Comparison of ENCODE assay signal across 11 mouse cellular contexts in genomic region chr1:19206194-19206593, GRCm38 (mm10). TPM values are rescaled to one million over a fixed set of nuclear protein-coding genes. Genes with fewer than 3 reads are reported as not detected.
DNase-seq lines count a peak whose midpoint lies in the region; ATAC-seq lines count a peak whose summit lies in the region.
"Had no signal": no experiment of that assay in that cellular context is flagged by ENCODE, and none has a peak within 500 bp of the region (broad histone marks: within the 10 kb centered on the region; RNA-seq: fewer than 3 reads in every experiment).

No protein-coding gene starts in this region.

- peaks cover 56% of the 10 kb centered on the region for H3K27me3 ChIP-seq in intestine, embryonic 14.5 days (replicated peaks; ENCODE audit: control insufficient read depth, insufficient read depth, low read length)
- H3K27me3 ChIP-seq in intestine, embryonic 16.5 days (replicated peaks; ENCODE audit: control insufficient read depth, insufficient read depth, low read length), result peaks cover 26% of the 10 kb centered on the region
- H3K27me3 ChIP-seq in hindbrain, embryonic 10.5 days (ENCODE audit: insufficient read depth, poor library complexity, severe bottlenecking), result peaks cover 79% of the 10 kb centered on the region
- peaks cover 24% of the 10 kb centered on the region for H3K27me3 ChIP-seq in midbrain, embryonic 15.5 days (replicated peaks)

- H3K4me3 ChIP-seq in intestine, embryonic 14.5 days (ENCODE audit: low read depth, low read length), result peak overlapping the region; percentile 24; the same call in 1 of the 2 replicates
- H3K4me3 ChIP-seq in intestine, embryonic 16.5 days (ENCODE audit: low read length), result no peak overlapping the region
- peak overlapping the region; percentile 40 for H3K4me3 ChIP-seq in hindbrain, embryonic 10.5 days
- no peak overlapping the region for H3K4me3 ChIP-seq in midbrain, embryonic 15.5 days

- H3K4me1 ChIP-seq in intestine, embryonic 14.5 days (replicated peaks; ENCODE audit: control insufficient read depth, insufficient read depth, low read length), result no peaks in the 10 kb centered on the region
- H3K4me1 ChIP-seq in intestine, embryonic 16.5 days (ENCODE audit: control insufficient read depth, insufficient read depth, low read length), result peaks cover 4% of the 10 kb centered on the region; the same call in 1 of the 2 replicates
- H3K4me1 ChIP-seq in hindbrain, embryonic 10.5 days (replicated peaks), result peaks cover 7% of the 10 kb centered on the region; the same call in 1 of the 2 replicates
- 0 out of 2 replicates have a peak, but pooled peaks cover 2% of the 10 kb centered on the region for H3K4me1 ChIP-seq in midbrain, embryonic 15.5 days

- DNase-seq in intestine, embryonic 14.5 days (ENCODE audit: low spot score), result no peak
- DNase-seq in R1 (ENCODE audit: low read depth, low spot score), result peak; percentile 51
- no peak for DNase-seq in hindbrain, embryonic 10.5 days (ENCODE audit: low spot score)
- no peak for DNase-seq in cerebellum, adult 8-10 months
- no peak for DNase-seq in yolk sac, embryonic 10.5 days (ENCODE audit: low spot score)
- no peak for DNase-seq in thymus, postnatal 36 days

- peak overlapping the region; percentile 49 for H3K4me2 ChIP-seq in intestine, embryonic 14.5 days (ENCODE audit: low read length)
- no peak overlapping the region for H3K4me2 ChIP-seq in intestine, embryonic 16.5 days (ENCODE audit: low read depth, low read length)
- peak overlapping the region; percentile 54; the same call in 1 of the 2 replicates for H3K4me2 ChIP-seq in midbrain, embryonic 15.5 days

- H3K9ac ChIP-seq in intestine, embryonic 14.5 days (ENCODE audit: low read length), result no peak overlapping the region
- no peak overlapping the region for H3K9ac ChIP-seq in intestine, embryonic 16.5 days (ENCODE audit: low read depth, low read length)
- no peak overlapping the region for H3K9ac ChIP-seq in midbrain, embryonic 15.5 days
- H3K9ac ChIP-seq: liver, embryonic 14.5 days had no signal

- H3K27ac ChIP-seq in intestine, embryonic 14.5 days (ENCODE audit: low read depth), result no peak overlapping the region
- no peak overlapping the region for H3K27ac ChIP-seq in intestine, embryonic 16.5 days (ENCODE audit: low read length)
- no peak overlapping the region for H3K27ac ChIP-seq in hindbrain, embryonic 10.5 days
- H3K27ac ChIP-seq in midbrain, embryonic 15.5 days, result no peak overlapping the region
- H3K27ac ChIP-seq: liver, embryonic 14.5 days had no signal

- no peaks in the 10 kb centered on the region for H3K36me3 ChIP-seq in intestine, embryonic 14.5 days (ENCODE audit: control insufficient read depth, insufficient read depth, low read length)
- H3K36me3 ChIP-seq in intestine, embryonic 16.5 days (ENCODE audit: control insufficient read depth, insufficient read depth, low read length), result no peaks in the 10 kb centered on the region
- H3K36me3 ChIP-seq in hindbrain, embryonic 10.5 days, result no peaks in the 10 kb centered on the region
- no peaks in the 10 kb centered on the region for H3K36me3 ChIP-seq in midbrain, embryonic 15.5 days (replicated peaks)
- H3K36me3 ChIP-seq: G1E had no signal

- ATAC-seq in intestine, embryonic 14.5 days (replicated peaks; ENCODE audit: low FRiP score, low TSS enrichment, low read depth), result no peak
- ATAC-seq in intestine, embryonic 16.5 days, result no peak
- no peak; the same call in 1 of the 2 replicates for ATAC-seq in midbrain, embryonic 15.5 days (replicated peaks)

- H3K9me3 ChIP-seq in intestine, embryonic 14.5 days (ENCODE audit: control insufficient read depth, low read length), result no peaks in the 10 kb centered on the region
- H3K9me3 ChIP-seq in intestine, embryonic 16.5 days (ENCODE audit: control insufficient read depth, low read length), result no peaks in the 10 kb centered on the region
- no peaks in the 10 kb centered on the region for H3K9me3 ChIP-seq in hindbrain, embryonic 10.5 days
- H3K9me3 ChIP-seq in midbrain, embryonic 15.5 days, result no peaks in the 10 kb centered on the region

- 1% methylated on average over 7 of the region's 7 CpGs for WGBS in intestine, embryonic 14.5 days
- WGBS in intestine, embryonic 16.5 days, result 1% methylated on average over 7 of the region's 7 CpGs
- WGBS in hindbrain, embryonic 10.5 days, result under 1% methylated on average over 7 of the region's 7 CpGs
- under 1% methylated on average over 7 of the region's 7 CpGs for WGBS in midbrain, embryonic 15.5 days

RNA-seq across cellular contexts. Expression of gene Tfap2b, which starts 2.5 kb away (rescaled TPM):
- not detected in 2 replicates for polyA plus RNA-seq in intestine, embryonic 14.5 days (2014; fragmentation: Nextera tagmentation; extraction: Ambion mirVana)
- polyA plus RNA-seq in intestine, embryonic 16.5 days (2015; fragmentation: Nextera tagmentation; extraction: Ambion mirVana), result 0.22 TPM in 2 replicates
- polyA plus RNA-seq in hindbrain, embryonic 10.5 days (2016; fragmentation: Nextera tagmentation; extraction: Ambion mirVana), result 38.6 and 81.5 TPM in 2 replicates
- polyA plus RNA-seq in midbrain, embryonic 15.5 days (2015; fragmentation: Nextera tagmentation; extraction: Ambion mirVana), result 239 and 264 TPM in 2 replicates
- polyA plus RNA-seq: G1E; spleen, adult 2 months had no signal

Comparison
In these comparisons a context has a peak if more than half of its experiments do, and no peak if none do; other contexts are left out.
1. H3K4me3 ChIP-seq: peak in intestine, embryonic 14.5 days (single experiment) and hindbrain, embryonic 10.5 days (single experiment); none in intestine, embryonic 16.5 days (single experiment) and midbrain, embryonic 15.5 days (single experiment).
2. RNA of gene Tfap2b, which starts 2.5 kb away (polyA plus RNA-seq): 239 to 264 TPM in midbrain, embryonic 15.5 days and 38.6 to 81.5 TPM in hindbrain, embryonic 10.5 days; 0.22 TPM in intestine, embryonic 16.5 days and not detected in intestine, embryonic 14.5 days; every median in the first group is over 10 times any median in the second.